Mouse (Mus musculus): ENCODE data around the gene Dnajc6. TPM values are rescaled to one million over a fixed set of nuclear protein-coding genes. Genes with fewer than 3 reads are reported as not detected.
A peak's percentile ranks its signal among the peaks of the same experiment; 100 is the strongest.

Dnajc6 gene
- polyA plus RNA-seq, 1 experiment from 2014 or later = 1.2 TPM

GRCm38 (mm10) chr4:101552372-101552771 is 55.9 kb downstream of the Dnajc6 start:
- Histone ChIP-seq H3K4me1 (peaks cover 19% of the 10 kb centered on the region), H3K27ac (replicated peaks) (no peak overlapping the region), H3K27me3 (ENCODE audit: low read depth, poor library complexity, severe bottlenecking) (peaks cover 57% of the 10 kb centered on the region), H3K36me3 (no peaks in the 10 kb centered on the region), H3K9me3 (replicated peaks) (no peaks in the 10 kb centered on the region), H3K4me3 (no peak overlapping the region)
- WGBS = 19% methylated on average over 5 of the region's 5 CpGs
- DNase-seq (ENCODE audit: low spot score) = no peak

- 86% methylated on average over 4 of the region's 4 CpGs for WGBS
- DNase-seq (ENCODE audit: low spot score) = no peak
These were observed 58.6 kb downstream of the Dnajc6 start for GRCm38 (mm10) chr4:101555016-101555415.

GRCm38 (mm10) chr4:101560137-101560536 is 63.7 kb downstream of the Dnajc6 start:
- H3K9me3 ChIP-seq (replicated peaks) = no peaks in the 10 kb centered on the region
- no peaks in the 10 kb centered on the region for H3K36me3 ChIP-seq
- DNase-seq (ENCODE audit: low spot score) = no peak
- H3K4me3 ChIP-seq = no peak overlapping the region
- peaks cover 9% of the 10 kb centered on the region for H3K4me1 ChIP-seq
- no peaks in the 10 kb centered on the region for H3K27me3 ChIP-seq (ENCODE audit: low read depth, poor library complexity, severe bottlenecking)
- H3K27ac ChIP-seq (replicated peaks) = no peak overlapping the region
- WGBS = 74% methylated on average over 4 of the region's 4 CpGs

More at GRCm38 (mm10) chr4:101555016-101555415, 58.6 kb downstream of the Dnajc6 start:
- H3K4me1 ChIP-seq = peaks cover 19% of the 10 kb centered on the region
- H3K36me3 ChIP-seq = no peaks in the 10 kb centered on the region
- H3K27ac ChIP-seq (replicated peaks) = no peak overlapping the region
- no peaks in the 10 kb centered on the region for H3K9me3 ChIP-seq (replicated peaks)
- H3K27me3 ChIP-seq (ENCODE audit: low read depth, poor library complexity, severe bottlenecking) = peaks cover 32% of the 10 kb centered on the region
- no peak overlapping the region for H3K4me3 ChIP-seq

- peaks cover 9% of the 10 kb centered on the region for H3K4me1 ChIP-seq
- H3K27ac ChIP-seq (replicated peaks) = no peak overlapping the region
- WGBS = 91% methylated on average over 7 of the region's 7 CpGs
- no peaks in the 10 kb centered on the region for H3K9me3 ChIP-seq (replicated peaks)
- no peaks in the 10 kb centered on the region for H3K27me3 ChIP-seq (ENCODE audit: low read depth, poor library complexity, severe bottlenecking)
- H3K4me3 ChIP-seq = no peak overlapping the region
- no peak for DNase-seq (ENCODE audit: low spot score)
- H3K36me3 ChIP-seq = no peaks in the 10 kb centered on the region
These were observed 66.4 kb downstream of the Dnajc6 start for GRCm38 (mm10) chr4:101562836-101563235.

GRCm38 (mm10) chr4:101563607-101564006 is 67.2 kb downstream of the Dnajc6 start:
- no peaks in the 10 kb centered on the region for H3K36me3 ChIP-seq
- DNase-seq (ENCODE audit: low spot score) = no peak
- no peaks in the 10 kb centered on the region for H3K27me3 ChIP-seq (ENCODE audit: low read depth, poor library complexity, severe bottlenecking)
- H3K4me1 ChIP-seq = peaks cover 6% of the 10 kb centered on the region
- no peak overlapping the region for H3K4me3 ChIP-seq
- no peak overlapping the region for H3K27ac ChIP-seq (replicated peaks)
- 88% methylated on average over 5 of the region's 5 CpGs for WGBS
- no peaks in the 10 kb centered on the region for H3K9me3 ChIP-seq (replicated peaks)

GRCm38 (mm10) chr4:101564746-101565417 is 68.4 kb downstream of the Dnajc6 start:
- H3K27ac ChIP-seq (replicated peaks) = no peak overlapping the region
- peaks cover 14% of the 10 kb centered on the region for H3K4me1 ChIP-seq
- H3K4me3 ChIP-seq = no peak overlapping the region
- no peaks in the 10 kb centered on the region for H3K9me3 ChIP-seq (replicated peaks)
- no peak for DNase-seq (ENCODE audit: low spot score)
- no peaks in the 10 kb centered on the region for H3K36me3 ChIP-seq
- 86% methylated on average over 4 of the region's 4 CpGs for WGBS
- no peaks in the 10 kb centered on the region for H3K27me3 ChIP-seq (ENCODE audit: low read depth, poor library complexity, severe bottlenecking)

GRCm38 (mm10) chr4:101569076-101569475 is 72.6 kb downstream of the Dnajc6 start:
- WGBS = 54% methylated on average over 7 of the region's 7 CpGs
- H3K4me3 ChIP-seq = no peak overlapping the region
- no peak overlapping the region; the same call in 1 of the 2 replicates for H3K27ac ChIP-seq (replicated peaks)
- peak; percentile 15 for DNase-seq (ENCODE audit: low spot score)
- no peaks in the 10 kb centered on the region for H3K9me3 ChIP-seq (replicated peaks)
- H3K4me1 ChIP-seq = peaks cover 19% of the 10 kb centered on the region
- no peaks in the 10 kb centered on the region for H3K27me3 ChIP-seq (ENCODE audit: low read depth, poor library complexity, severe bottlenecking)
- no peaks in the 10 kb centered on the region for H3K36me3 ChIP-seq

- Histone ChIP-seq H3K27ac (replicated peaks) (no peak overlapping the region), H3K36me3 (no peaks in the 10 kb centered on the region), H3K4me3 (no peak overlapping the region), H3K9me3 (replicated peaks) (no peaks in the 10 kb centered on the region), H3K4me1 (peaks cover 21% of the 10 kb centered on the region), H3K27me3 (ENCODE audit: low read depth, poor library complexity, severe bottlenecking) (no peaks in the 10 kb centered on the region)
- WGBS = 62% methylated on average over 2 of the region's 2 CpGs
- DNase-seq (ENCODE audit: low spot score) = no peak
These were observed 75.7 kb downstream of the Dnajc6 start for GRCm38 (mm10) chr4:101572142-101572541.

GRCm38 (mm10) chr4:101575307-101575706 is 78.9 kb downstream of the Dnajc6 start:
- no peaks in the 10 kb centered on the region for H3K36me3 ChIP-seq
- no peaks in the 10 kb centered on the region for H3K9me3 ChIP-seq (replicated peaks)
- WGBS = 89% methylated on average over 5 of the region's 5 CpGs
- H3K4me3 ChIP-seq = no peak overlapping the region
- no peak overlapping the region for H3K27ac ChIP-seq (replicated peaks)
- H3K27me3 ChIP-seq (ENCODE audit: low read depth, poor library complexity, severe bottlenecking) = no peaks in the 10 kb centered on the region
- H3K4me1 ChIP-seq = peaks cover 12% of the 10 kb centered on the region; the same call in 1 of the 2 replicates
- DNase-seq (ENCODE audit: low spot score) = no peak

- no peaks in the 10 kb centered on the region for H3K36me3 ChIP-seq
- WGBS = 87% methylated on average over 7 of the region's 7 CpGs
- no peaks in the 10 kb centered on the region for H3K27me3 ChIP-seq (ENCODE audit: low read depth, poor library complexity, severe bottlenecking)
- peaks cover 3% of the 10 kb centered on the region; the same call in 1 of the 2 replicates for H3K4me1 ChIP-seq
- DNase-seq (ENCODE audit: low spot score) = no peak
- no peak overlapping the region for H3K4me3 ChIP-seq
- H3K9me3 ChIP-seq (replicated peaks) = no peaks in the 10 kb centered on the region
- H3K27ac ChIP-seq (replicated peaks) = no peak overlapping the region
These were observed 82.3 kb downstream of the Dnajc6 start for GRCm38 (mm10) chr4:101578720-101579119.

- no peaks in the 10 kb centered on the region for H3K27me3 ChIP-seq (ENCODE audit: low read depth, poor library complexity, severe bottlenecking)
- no peak overlapping the region for H3K27ac ChIP-seq (replicated peaks)
- no peaks in the 10 kb centered on the region for H3K9me3 ChIP-seq (replicated peaks)
- peaks cover 3% of the 10 kb centered on the region; the same call in 1 of the 2 replicates for H3K4me1 ChIP-seq
- DNase-seq (ENCODE audit: low spot score) = no peak
- no peak overlapping the region for H3K4me3 ChIP-seq
- WGBS = 91% methylated on average over 5 of the region's 5 CpGs
- H3K36me3 ChIP-seq = no peaks in the 10 kb centered on the region
These were observed 83.1 kb downstream of the Dnajc6 start for GRCm38 (mm10) chr4:101579517-101579916.

GRCm38 (mm10) chr4:101581156-101581555 is 84.7 kb downstream of the Dnajc6 start:
- Histone ChIP-seq H3K9me3 (replicated peaks) (no peaks in the 10 kb centered on the region), H3K4me1 (peaks cover 15% of the 10 kb centered on the region), H3K4me3 (no peak overlapping the region), H3K27me3 (ENCODE audit: low read depth, poor library complexity, severe bottlenecking) (no peaks in the 10 kb centered on the region), H3K36me3 (no peaks in the 10 kb centered on the region), H3K27ac (replicated peaks) (no peak overlapping the region)
- WGBS = 80% methylated on average over 4 of the region's 4 CpGs
- DNase-seq (ENCODE audit: low spot score) = no peak

- no peak for DNase-seq (ENCODE audit: low spot score)
- Histone ChIP-seq H3K27me3 (ENCODE audit: low read depth, poor library complexity, severe bottlenecking) (no peaks in the 10 kb centered on the region), H3K27ac (replicated peaks) (no peak overlapping the region), H3K4me1 (peaks cover 13% of the 10 kb centered on the region), H3K4me3 (no peak overlapping the region), H3K36me3 (no peaks in the 10 kb centered on the region), H3K9me3 (replicated peaks) (no peaks in the 10 kb centered on the region)
- WGBS = 81% methylated on average over 2 of the region's 2 CpGs
These were observed 86.4 kb downstream of the Dnajc6 start for GRCm38 (mm10) chr4:101582882-101583281.
